Mouse (Mus musculus) kidney, embryonic 15.5 days (tissue): Measurements from ENCODE around the gene Krr1. TPM values are rescaled to one million over a fixed set of nuclear protein-coding genes. Genes with fewer than 3 reads are reported as not detected.
A peak's percentile ranks its signal among the peaks of the same experiment; 100 is the strongest.

ENCODE experiments used
- ATAC-seq: fragments of 200-750 bp; cut with Nextera tagmentation; replicated peaks from 2 replicates; pipeline ENCODE4 v1.8.0; 2017; ENCODE audit warnings: moderate TSS enrichment; ENCODE audit not compliant: low FRiP score
- H3K27ac ChIP-seq: fragments of 300-500 bp; sonication (generic); 2 replicates; pipeline ENCODE4 v1.5.1; 2015; ENCODE audit warnings: mild to moderate bottlenecking, inconsistent platforms
- H3K27me3 ChIP-seq: fragments of 300-500 bp; sonication (generic); 2 replicates; pipeline ENCODE4 v1.6.1; 2015; ENCODE audit warnings: inconsistent platforms
- H3K36me3 ChIP-seq: fragments of 300-500 bp; sonication (generic); 2 replicates; pipeline ENCODE4 v1.6.1; 2015; ENCODE audit warnings: inconsistent platforms
- H3K4me1 ChIP-seq: fragments of 300-500 bp; sonication (generic); 2 replicates; pipeline ENCODE4 v1.6.1; 2015; ENCODE audit warnings: inconsistent platforms
- H3K4me2 ChIP-seq: fragments of 300-500 bp; sonication (generic); 2 replicates; pipeline ENCODE4 v1.6.1; 2015; ENCODE audit warnings: moderate library complexity, mild to moderate bottlenecking, inconsistent platforms
- H3K4me3 ChIP-seq: fragments of 300-500 bp; sonication (generic); replicated peaks from 2 replicates; pipeline ENCODE4 v1.5.1; 2015; ENCODE audit warnings: mild to moderate bottlenecking, inconsistent platforms
- H3K9ac ChIP-seq: fragments of 300-500 bp; sonication (generic); 2 replicates; pipeline ENCODE4 v1.6.1; 2015; ENCODE audit warnings: mild to moderate bottlenecking, inconsistent platforms
- H3K9me3 ChIP-seq: fragments of 300-500 bp; sonication (generic); replicated peaks from 2 replicates; pipeline ENCODE4 v1.6.1; 2016; ENCODE audit warnings: inconsistent platforms
- WGBS: fragments of 180-500 bp; shearing (Covaris S2); methylation state at CpG from one replicate; pipeline ENCODE4 v1.1.7; 2015; ENCODE audit warnings: mixed read lengths; 5-methylcytosine and 5-hydroxymethylcytosine counted together
- polyA plus RNA-seq: library from polyadenylated mRNA; unstranded; fragments of >200 nt; fragmentation: Nextera tagmentation; extraction: Ambion mirVana; gene quantifications from 2 replicates; pipeline ENCODE4 v1.2.1, GENCODE M21; 2015

The Krr1 gene
- 50.0 and 52.8 TPM in 2 replicates for polyA plus RNA-seq

DNA sequence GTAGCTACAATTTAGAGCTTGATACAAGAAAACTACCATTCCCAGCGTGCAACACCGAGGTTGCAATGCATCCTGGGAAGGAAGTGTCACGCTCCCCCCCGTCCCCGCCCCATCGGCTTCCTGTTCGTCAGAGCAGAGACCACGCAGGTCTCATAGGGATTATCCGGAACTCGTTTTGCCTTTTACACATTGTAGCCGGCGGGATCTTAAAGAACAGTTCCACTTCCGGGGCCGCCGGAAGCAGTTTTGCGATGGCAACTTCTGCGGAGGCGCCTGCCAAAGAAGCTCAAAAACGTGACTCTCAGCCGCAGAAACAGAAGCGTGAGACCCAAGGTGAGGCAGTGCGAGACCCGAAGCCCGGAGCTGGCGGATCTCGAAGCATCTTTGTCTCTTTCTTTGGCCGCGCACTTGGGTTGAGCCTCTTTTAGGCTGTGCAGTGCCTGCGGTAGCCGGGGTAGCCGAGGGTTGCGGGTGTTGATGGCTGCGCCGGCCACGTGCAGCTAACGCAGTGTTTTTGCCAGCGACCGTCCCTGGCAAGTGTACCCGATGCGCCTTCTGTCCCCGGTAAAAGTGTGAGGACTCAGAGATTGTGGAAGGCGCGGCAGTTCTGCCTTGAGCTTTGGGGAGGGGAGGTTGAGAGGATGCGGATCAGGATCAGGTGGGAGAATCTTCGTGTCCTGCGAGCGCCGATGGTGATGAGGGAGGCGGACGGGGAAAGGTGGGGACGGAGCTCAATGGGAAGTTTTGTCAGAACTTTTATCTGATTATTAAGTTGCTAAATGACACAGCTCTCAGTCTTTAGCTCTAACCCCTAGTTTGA is at the start of gene Krr1:
Gene Krr1 (plus strand): TSS at position 123 of the 820 bp plus-strand sequence.
- H3K27ac ChIP-seq: peak within 1 kb of the TSS; percentile 78
- peak within 1 kb of the TSS; percentile 81 for H3K4me2 ChIP-seq
- peaks cover 11% of the 10 kb centered on the region for H3K4me1 ChIP-seq
- peak within 1 kb of the TSS; percentile 89 for H3K4me3 ChIP-seq
- H3K27me3 ChIP-seq: no peaks in the 10 kb centered on the region
- H3K36me3 ChIP-seq: peaks cover 20% of the 10 kb centered on the region
- peak; percentile 98 for ATAC-seq
- under 1% methylated on average over 51 of the region's 51 CpGs for WGBS
- H3K9ac ChIP-seq: peak within 1 kb of the TSS; percentile 89
- H3K9me3 ChIP-seq: no peaks in the 10 kb centered on the region

GRCm38 (mm10) chr10:111923503-111924135 is 48.8 kb upstream of the Krr1 start:
- Histone ChIP-seq H3K4me2 (no peak overlapping the region), H3K27me3 (peaks cover 3% of the 10 kb centered on the region; the same call in 1 of the 2 replicates), H3K36me3 (no peaks in the 10 kb centered on the region), H3K9me3 (no peaks in the 10 kb centered on the region), H3K9ac (no peak overlapping the region), H3K27ac (peak overlapping the region; percentile 30; the same call in 1 of the 2 replicates), H3K4me1 (peaks cover 23% of the 10 kb centered on the region), H3K4me3 (no peak overlapping the region)
- WGBS: 32% methylated on average over 4 of the region's 4 CpGs
- ATAC-seq: peak; percentile 78

GRCm38 (mm10) chr10:111924141-111924540 is 48.3 kb upstream of the Krr1 start:
- H3K9ac ChIP-seq: no peak overlapping the region
- peak; percentile 26; the same call in 1 of the 2 replicates for ATAC-seq
- WGBS: 20% methylated on average over 3 of the region's 3 CpGs
- H3K27ac ChIP-seq: peak overlapping the region; percentile 30; the same call in 1 of the 2 replicates
- H3K4me1 ChIP-seq: peaks cover 27% of the 10 kb centered on the region
- no peaks in the 10 kb centered on the region for H3K36me3 ChIP-seq
- no peaks in the 10 kb centered on the region for H3K9me3 ChIP-seq
- peaks cover 3% of the 10 kb centered on the region; the same call in 1 of the 2 replicates for H3K27me3 ChIP-seq
- H3K4me2 ChIP-seq: no peak overlapping the region
- no peak overlapping the region for H3K4me3 ChIP-seq

DNA sequence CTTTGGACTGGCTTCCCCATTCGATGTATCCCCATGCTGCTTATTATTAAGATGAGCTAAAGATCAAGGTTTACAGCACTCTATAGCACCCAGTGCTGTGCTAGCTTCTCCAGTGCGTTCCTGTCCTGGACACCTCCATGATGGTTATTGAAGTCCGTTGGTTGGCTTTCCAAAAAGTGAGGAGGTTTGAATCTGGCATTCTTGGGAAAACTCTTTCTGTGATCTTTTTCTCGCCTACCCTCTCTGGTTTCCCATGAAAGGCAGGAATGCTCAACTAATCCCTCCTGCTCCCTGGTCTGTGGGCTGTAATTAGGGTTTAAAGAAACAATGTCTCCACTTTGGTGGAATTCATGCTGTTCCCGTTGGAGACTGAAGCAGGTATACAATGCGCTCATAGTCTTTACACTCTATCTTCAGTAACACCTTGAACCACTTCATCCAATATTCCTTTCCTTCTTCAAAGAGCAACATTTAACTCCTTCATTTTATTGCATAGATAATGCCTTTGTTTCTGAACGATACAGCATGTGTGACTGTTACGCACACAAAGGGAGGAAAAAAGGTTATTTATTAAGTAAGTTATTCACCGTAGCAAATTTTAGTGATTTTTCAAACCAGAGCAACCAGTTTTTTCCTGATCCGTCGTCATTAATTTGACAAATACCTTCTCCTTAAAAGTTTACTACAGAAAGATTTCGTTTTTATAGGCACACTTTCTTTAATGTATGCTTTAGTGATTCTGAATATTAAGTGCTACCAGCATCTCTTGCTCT is 47.6 kb upstream of the Krr1 start:
- Histone ChIP-seq H3K4me1 (peaks cover 32% of the 10 kb centered on the region), H3K4me3 (no peak overlapping the region), H3K27ac (no peak overlapping the region), H3K9ac (no peak overlapping the region), H3K9me3 (no peaks in the 10 kb centered on the region), H3K36me3 (no peaks in the 10 kb centered on the region), H3K4me2 (peak overlapping the region; percentile 35; the same call in 1 of the 2 replicates), H3K27me3 (peaks cover 3% of the 10 kb centered on the region; the same call in 1 of the 2 replicates)
- ATAC-seq: no peak
- 41% methylated on average over 12 of the region's 12 CpGs for WGBS

GRCm38 (mm10) chr10:111925489-111925860 is 47.0 kb upstream of the Krr1 start:
- Histone ChIP-seq H3K36me3 (no peaks in the 10 kb centered on the region), H3K4me3 (no peak overlapping the region), H3K9me3 (no peaks in the 10 kb centered on the region), H3K4me2 (peak overlapping the region; percentile 35; the same call in 1 of the 2 replicates), H3K4me1 (peaks cover 32% of the 10 kb centered on the region), H3K27ac (no peak overlapping the region), H3K9ac (no peak overlapping the region), H3K27me3 (peaks cover 3% of the 10 kb centered on the region; the same call in 1 of the 2 replicates)
- peak; percentile 62; the same call in 1 of the 2 replicates for ATAC-seq
- WGBS: 3% methylated on average over 10 of the region's 10 CpGs

DNA sequence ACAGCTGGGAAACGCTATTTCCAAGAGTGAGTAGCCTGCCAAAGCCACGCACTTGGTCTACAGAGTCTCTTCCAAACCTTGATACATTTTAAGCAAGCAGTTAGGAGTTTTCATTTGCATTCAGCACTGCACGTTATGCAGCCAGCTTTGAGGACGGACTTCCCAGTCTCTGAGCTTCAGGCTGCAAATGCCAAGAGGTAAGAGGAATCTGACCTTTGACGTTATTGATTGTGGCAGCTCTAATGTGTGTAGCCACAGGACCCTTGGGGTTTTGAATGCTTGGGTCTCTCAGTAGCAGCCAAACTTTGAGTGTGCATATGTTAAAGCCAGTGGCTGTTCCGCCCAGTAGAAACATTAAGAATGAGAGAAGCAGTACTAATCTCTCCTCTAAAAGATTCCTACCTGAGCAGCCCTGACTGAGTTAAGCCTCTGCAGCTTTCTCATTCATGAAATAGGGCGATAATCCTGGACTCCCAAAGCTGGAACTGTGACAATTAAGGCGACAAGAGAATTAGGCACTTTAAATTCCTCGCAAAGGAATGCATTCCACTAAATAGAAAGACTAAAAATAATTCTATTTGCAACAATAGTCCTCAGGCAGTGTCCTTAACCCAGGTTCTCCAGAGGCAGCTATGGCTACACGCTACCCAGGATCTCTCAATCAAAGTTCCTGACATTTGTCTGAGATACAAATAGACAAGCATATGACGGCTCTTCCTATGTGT is 39.7 kb upstream of the Krr1 start:
- 68% methylated on average over 11 of the region's 11 CpGs for WGBS
- Histone ChIP-seq H3K9me3 (no peaks in the 10 kb centered on the region), H3K4me2 (no peak overlapping the region), H3K4me1 (peaks cover 21% of the 10 kb centered on the region), H3K9ac (no peak overlapping the region), H3K27ac (no peak overlapping the region), H3K36me3 (no peaks in the 10 kb centered on the region), H3K27me3 (no peaks in the 10 kb centered on the region), H3K4me3 (no peak overlapping the region)
- ATAC-seq: no peak

DNA sequence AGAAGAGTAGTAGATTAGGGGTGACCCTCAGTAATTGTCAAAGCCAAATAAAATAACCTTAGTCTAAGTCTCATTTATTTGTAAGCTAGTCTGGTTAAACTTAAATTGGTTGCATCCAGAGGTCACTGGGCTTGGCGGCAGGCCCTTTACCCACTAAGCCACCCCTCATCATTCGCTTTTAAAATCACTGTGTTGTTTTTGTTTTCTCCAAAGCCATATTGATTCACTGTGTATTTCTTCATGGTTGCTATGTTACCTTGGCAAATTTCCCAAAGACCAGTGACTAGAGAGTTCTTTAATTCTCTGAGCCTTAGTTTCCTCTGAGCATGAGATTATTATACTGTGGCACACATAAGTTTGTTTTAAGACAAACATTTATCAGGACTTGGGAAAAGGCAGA is 37.3 kb upstream of the Krr1 start:
- Histone ChIP-seq H3K27me3 (no peaks in the 10 kb centered on the region), H3K9me3 (no peaks in the 10 kb centered on the region), H3K27ac (no peak overlapping the region), H3K9ac (no peak overlapping the region), H3K36me3 (no peaks in the 10 kb centered on the region), H3K4me1 (peaks cover 12% of the 10 kb centered on the region), H3K4me3 (no peak overlapping the region), H3K4me2 (no peak overlapping the region)
- ATAC-seq: no peak
- WGBS: 87% methylated on average over 2 of the region's 2 CpGs

DNA sequence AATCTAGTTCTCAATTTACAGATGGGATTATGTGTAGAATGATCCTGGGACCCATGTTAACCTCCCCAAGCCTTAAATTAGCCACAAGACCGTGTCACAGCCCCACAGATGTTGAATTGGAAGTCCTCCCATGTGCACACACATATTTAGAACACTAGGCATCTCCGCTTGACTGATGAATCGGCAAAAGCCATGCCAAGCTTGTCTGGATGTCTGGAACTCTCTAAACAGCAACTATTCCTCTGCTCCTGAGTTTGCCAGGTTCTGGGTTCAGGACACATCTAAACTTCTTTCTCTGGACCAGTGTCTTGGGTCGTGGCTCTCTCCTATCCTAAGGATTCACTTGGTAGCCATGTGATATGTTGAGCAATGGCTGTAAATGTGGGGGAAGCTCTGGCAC is 36.4 kb upstream of the Krr1 start:
- 74% methylated on average over 4 of the region's 4 CpGs for WGBS
- no peaks in the 10 kb centered on the region for H3K27me3 ChIP-seq
- no peak overlapping the region for H3K9ac ChIP-seq
- H3K4me3 ChIP-seq: no peak overlapping the region
- H3K4me1 ChIP-seq: peaks cover 12% of the 10 kb centered on the region
- H3K36me3 ChIP-seq: no peaks in the 10 kb centered on the region
- H3K4me2 ChIP-seq: no peak overlapping the region
- H3K27ac ChIP-seq: 0 out of 2 replicates have a peak overlapping the region, but pooled peaks have one; percentile 49
- H3K9me3 ChIP-seq: no peaks in the 10 kb centered on the region
- no peak for ATAC-seq

GRCm38 (mm10) chr10:111936491-111937145 is 35.8 kb upstream of the Krr1 start:
- Histone ChIP-seq H3K9me3 (no peaks in the 10 kb centered on the region), H3K9ac (no peak overlapping the region), H3K4me1 (peaks cover 12% of the 10 kb centered on the region), H3K36me3 (no peaks in the 10 kb centered on the region), H3K4me2 (no peak overlapping the region), H3K27me3 (no peaks in the 10 kb centered on the region), H3K27ac (peak overlapping the region; percentile 49; the same call in 1 of the 2 replicates), H3K4me3 (no peak overlapping the region)
- ATAC-seq: peak; percentile 40; the same call in 1 of the 2 replicates
- 32% methylated on average over 13 of the region's 13 CpGs for WGBS

- Histone ChIP-seq H3K36me3 (no peaks in the 10 kb centered on the region), H3K9me3 (no peaks in the 10 kb centered on the region), H3K4me1 (peaks cover 12% of the 10 kb centered on the region), H3K9ac (no peak overlapping the region), H3K27ac (peak overlapping the region; percentile 49; the same call in 1 of the 2 replicates), H3K4me2 (no peak overlapping the region), H3K4me3 (no peak overlapping the region), H3K27me3 (no peaks in the 10 kb centered on the region)
- no peak for ATAC-seq
- 53% methylated on average over 5 of the region's 5 CpGs for WGBS
These were observed 35.3 kb upstream of the Krr1 start for GRCm38 (mm10) chr10:111937146-111937534.

DNA sequence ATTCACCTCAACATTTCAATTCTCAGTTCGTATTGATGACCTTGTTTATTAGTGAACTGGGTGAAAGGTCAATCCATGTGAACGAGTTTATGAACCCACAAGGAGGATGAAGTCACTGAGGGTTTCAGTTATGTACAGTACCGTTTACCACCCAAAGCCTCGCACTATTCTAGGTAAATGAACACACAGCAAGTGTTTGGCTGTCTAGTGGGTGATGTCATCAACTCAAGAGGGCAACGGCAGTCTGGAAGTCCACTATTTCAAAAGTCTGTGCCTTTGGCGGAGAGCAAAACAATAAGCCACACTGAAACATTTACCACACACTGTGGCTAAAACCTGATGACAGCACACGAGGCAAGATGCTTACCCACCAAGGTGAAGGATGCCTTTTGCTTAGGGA is 29.4 kb upstream of the Krr1 start:
- Histone ChIP-seq H3K9ac (no peak overlapping the region), H3K36me3 (no peaks in the 10 kb centered on the region), H3K9me3 (no peaks in the 10 kb centered on the region), H3K27ac (no peak overlapping the region), H3K27me3 (no peaks in the 10 kb centered on the region), H3K4me1 (no peaks in the 10 kb centered on the region), H3K4me3 (no peak overlapping the region), H3K4me2 (no peak overlapping the region)
- ATAC-seq: no peak
- 82% methylated on average over 7 of the region's 7 CpGs for WGBS
